Mouse (Mus musculus) kidney, postnatal 36 days (tissue): ENCODE results near the gene Fstl4.

Experiments used
- DNase-seq, 2 experiments: peaks; one replicate each; pipeline ENCODE4 v3.0.0; 2021 to 2022; ENCODE audit warnings: mixed read lengths in 2 of 2

Gene Fstl4

GRCm38 (mm10) chr11:52773073-52773472 lies 8.6 kb downstream of the Fstl4 start:
- DNase-seq = no peak

- DNase-seq = no peak
These were observed 10.9 kb downstream of the Fstl4 start for GRCm38 (mm10) chr11:52775291-52775690.

GRCm38 (mm10) chr11:52782426-52782825 lies 18.0 kb downstream of the Fstl4 start:
- DNase-seq = no peak

GRCm38 (mm10) chr11:52794331-52794730 lies 29.9 kb downstream of the Fstl4 start:
- DNase-seq = no peak

GRCm38 (mm10) chr11:52809542-52809941 lies 45.1 kb downstream of the Fstl4 start:
- DNase-seq = no peak

- no peak for DNase-seq
These were observed 51.6 kb downstream of the Fstl4 start for GRCm38 (mm10) chr11:52816004-52816403.

GRCm38 (mm10) chr11:52820336-52820905 lies 56.0 kb downstream of the Fstl4 start:
- DNase-seq = no peak

GRCm38 (mm10) chr11:52826591-52826990 lies 62.2 kb downstream of the Fstl4 start:
- no peak for DNase-seq

- no peak for DNase-seq
These were observed 67.3 kb downstream of the Fstl4 start for GRCm38 (mm10) chr11:52831631-52832310.

GRCm38 (mm10) chr11:52832311-52832675 lies 67.9 kb downstream of the Fstl4 start:
- no peak for DNase-seq

GRCm38 (mm10) chr11:52848691-52849090 lies 84.3 kb downstream of the Fstl4 start:
- DNase-seq = no peak

- DNase-seq = no peak
These were observed 85.6 kb downstream of the Fstl4 start for GRCm38 (mm10) chr11:52850071-52850470.

GRCm38 (mm10) chr11:52872846-52873512 lies 108.5 kb downstream of the Fstl4 start:
- no peak for DNase-seq

- DNase-seq = no peak
These were observed 111.7 kb downstream of the Fstl4 start for GRCm38 (mm10) chr11:52875916-52876765.

GRCm38 (mm10) chr11:52877662-52878061 lies 113.2 kb downstream of the Fstl4 start:
- DNase-seq = no peak

- DNase-seq = no peak
These were observed 115.5 kb downstream of the Fstl4 start for GRCm38 (mm10) chr11:52879958-52880357.

- DNase-seq = no peak
These were observed 122.3 kb downstream of the Fstl4 start for GRCm38 (mm10) chr11:52886559-52887303.

GRCm38 (mm10) chr11:52888150-52888549 lies 123.7 kb downstream of the Fstl4 start:
- DNase-seq = no peak

GRCm38 (mm10) chr11:52889527-52889926 lies 125.1 kb downstream of the Fstl4 start:
- no peak for DNase-seq

- DNase-seq = no peak
These were observed 125.7 kb downstream of the Fstl4 start for GRCm38 (mm10) chr11:52890156-52890555.

GRCm38 (mm10) chr11:52904101-52904500 lies 139.7 kb downstream of the Fstl4 start:
- DNase-seq = no peak

GRCm38 (mm10) chr11:52910788-52911187 lies 146.4 kb downstream of the Fstl4 start:
- no peak for DNase-seq

- DNase-seq = no peak
These were observed 150.0 kb downstream of the Fstl4 start for GRCm38 (mm10) chr11:52914431-52914830.
